ENCODE assay signal across 12 mouse cellular contexts in the genomic region with DNA sequence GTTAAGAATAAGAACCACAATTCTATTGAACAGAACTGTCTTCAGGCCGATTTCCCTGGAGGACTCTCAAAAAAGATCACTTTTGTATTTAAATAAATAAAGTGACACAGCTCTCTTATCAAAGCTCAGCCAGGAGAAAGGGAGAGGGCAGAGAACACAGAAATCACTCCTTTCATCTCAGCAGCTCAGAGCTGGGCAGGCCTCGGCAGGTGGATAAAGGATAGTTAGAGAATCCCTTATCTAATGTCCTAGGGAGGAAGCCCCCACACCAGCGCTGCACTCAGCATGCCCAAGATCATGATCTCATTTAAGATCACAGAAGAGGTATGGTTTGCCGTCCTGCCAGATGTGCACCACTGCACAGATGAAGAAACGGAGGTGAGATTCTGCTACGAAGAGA.
"Had no signal": no experiment of that assay in that cellular context is flagged by ENCODE, and none has a peak within 500 bp of the region (broad histone marks: within the 10 kb centered on the region; RNA-seq: fewer than 3 reads in every experiment).

No protein-coding gene starts in this region.

- H3K9me3 ChIP-seq: intestine, embryonic 15.5 days; limb, embryonic 10.5 days; midbrain, embryonic 13.5 days; neural tube, embryonic 13.5 days had no signal

- H3K4me2 ChIP-seq: intestine, embryonic 15.5 days; midbrain, embryonic 13.5 days; neural tube, embryonic 13.5 days had no signal

- H3K36me3 ChIP-seq: intestine, embryonic 15.5 days; midbrain, embryonic 13.5 days; neural tube, embryonic 13.5 days had no signal

- H3K9ac ChIP-seq: intestine, embryonic 15.5 days; midbrain, embryonic 13.5 days; neural tube, embryonic 13.5 days had no signal

- H3K4me3 ChIP-seq: intestine, embryonic 15.5 days; limb, embryonic 10.5 days; midbrain, embryonic 13.5 days; neural tube, embryonic 13.5 days had no signal

- H3K27ac ChIP-seq: intestine, embryonic 15.5 days; limb, embryonic 10.5 days; midbrain, embryonic 13.5 days; neural tube, embryonic 13.5 days had no signal

- DNase-seq: kidney, adult 18-20 months; kidney, postnatal 10 days; lung, adult 18-20 months; lung, postnatal 36 days; retina, postnatal 1 day; right cerebral cortex, postnatal 4 days; spleen, adult 18-20 months; thymus, postnatal 36 days had no signal

- H3K27me3 ChIP-seq: intestine, embryonic 15.5 days; midbrain, embryonic 13.5 days; neural tube, embryonic 13.5 days had no signal

- ATAC-seq: intestine, embryonic 15.5 days; midbrain, embryonic 13.5 days had no signal
